Mouse (Mus musculus) lung, adult 2 months (tissue): Measurements from ENCODE around the gene Zfp709. TPM values are rescaled to one million over a fixed set of nuclear protein-coding genes. Genes with fewer than 3 reads are reported as not detected.

Experiments used
- DNase-seq: peaks from one replicate; pipeline ENCODE4 v3.0.0; 2022
- H3K4me1 ChIP-seq: fragments of 200-500 bp; 2 replicates; pipeline ENCODE4 v1.6.1; 2011; ENCODE audit warnings: low read length; ENCODE audit not compliant: control insufficient read depth, insufficient read depth
- H3K4me3 ChIP-seq: fragments of 200-500 bp; replicated peaks from 2 replicates; pipeline ENCODE3; 2011; ENCODE audit warnings: low read depth, mild to moderate bottlenecking, control low read depth, low read length; ENCODE audit errors: extremely low read depth
- CTCF ChIP-seq: fragments of 200-500 bp; IDR thresholded peaks from 2 replicates; pipeline ENCODE4 v1.5.1; 2011; ENCODE audit warnings: mild to moderate bottlenecking, low read length, control low read depth; ENCODE audit not compliant: insufficient read depth
- POLR2A ChIP-seq: fragments of 200-500 bp; IDR thresholded peaks from 2 replicates; pipeline ENCODE4 v1.6.1; 2011; ENCODE audit warnings: low read depth, mild to moderate bottlenecking, control low read depth, low read length, borderline replicate concordance; ENCODE audit errors: extremely low read depth
- WGBS: fragments of 180-500 bp; shearing (Covaris S2); methylation state at CpG from one replicate; pipeline ENCODE4 v1.1.7; 2018; 5-methylcytosine and 5-hydroxymethylcytosine counted together
- polyA plus RNA-seq: library from polyadenylated mRNA; depleted of rRNA; stranded (reverse); fragments of >200 nt; gene quantifications from 2 replicates; pipeline ENCODE4 v1.2.3, GENCODE M21; 2012; rRNA removed

Gene Zfp709
- polyA plus RNA-seq, 1 experiment: 0.50 TPM

GRCm38 (mm10) chr8:71940293-71941208, 58.7 kb downstream of the Zfp709 start:
- 66% methylated on average over 2 of the region's 2 CpGs for WGBS
- DNase-seq: no peak
- Histone ChIP-seq H3K4me3 (no peak overlapping the region), H3K4me1 (no peaks in the 10 kb centered on the region)
- TF ChIP-seq CTCF (no peak), POLR2A (no peak)

- TF ChIP-seq POLR2A: no peak
- TF ChIP-seq CTCF: no peak
- no peak for DNase-seq
- WGBS: 85% methylated on average over 1 of the region's 1 CpGs
- Histone ChIP-seq H3K4me1 (no peaks in the 10 kb centered on the region), H3K4me3 (no peak overlapping the region)
Measured at GRCm38 (mm10) chr8:71941776-71942175, 60.0 kb downstream of the Zfp709 start.

Other genes starting within 250 kb of the Zfp709 start
- gene Unc13a, start 210.3 kb upstream of the Zfp709 start, polyA plus RNA-seq: 0.25 and 0.32 TPM in 2 replicates
- 56.6 and 72.7 TPM in 2 replicates for gene Jak3, start 205.7 kb upstream of the Zfp709 start, polyA plus RNA-seq
- 58.5 and 60.7 TPM in 2 replicates for gene Insl3, start 192.8 kb upstream of the Zfp709 start, polyA plus RNA-seq
- gene B3gnt3, start 180.2 kb upstream of the Zfp709 start, polyA plus RNA-seq: 25.0 and 31.3 TPM in 2 replicates
- gene Fcho1, start 156.3 kb upstream of the Zfp709 start, polyA plus RNA-seq: 20.0 and 23.3 TPM in 2 replicates
- gene Zfp882, start 26.6 kb downstream of the Zfp709 start, polyA plus RNA-seq: 0.57 and 0.96 TPM in 2 replicates
- 1.7 and 2.7 TPM in 2 replicates for gene Zfp617, start 26.6 kb downstream of the Zfp709 start, polyA plus RNA-seq
- 3.0 and 5.2 TPM in 2 replicates for gene Zfp961, start 69.0 kb downstream of the Zfp709 start, polyA plus RNA-seq
- 18.2 and 26.4 TPM in 2 replicates for gene Cyp4f18, start 127.6 kb downstream of the Zfp709 start, polyA plus RNA-seq
- not detected in 2 replicates for gene Olfr372, start 159.2 kb downstream of the Zfp709 start, polyA plus RNA-seq
- not detected in 2 replicates for gene Olfr373, start 201.2 kb downstream of the Zfp709 start, polyA plus RNA-seq
- gene Olfr374, start 225.0 kb downstream of the Zfp709 start, polyA plus RNA-seq: not detected in 2 replicates